Mouse (Mus musculus) neural tube, embryonic 15.5 days (tissue): Measurements from ENCODE around the gene Sgk2. TPM values are rescaled to one million over a fixed set of nuclear protein-coding genes. Genes with fewer than 3 reads are reported as not detected.

ENCODE experiments used
- ATAC-seq: fragments of 200-750 bp; cut with Nextera tagmentation; 2 replicates; pipeline ENCODE4 v1.8.0; 2017; ENCODE audit warnings: mild to moderate bottlenecking, moderate TSS enrichment, moderate library complexity; ENCODE audit not compliant: low FRiP score
- H3K27ac ChIP-seq: fragments of 300-500 bp; sonication (generic); replicated peaks from 2 replicates; pipeline ENCODE4 v1.5.1; 2015; ENCODE audit warnings: mild to moderate bottlenecking, inconsistent platforms
- H3K27me3 ChIP-seq: fragments of 300-500 bp; sonication (generic); replicated peaks from 2 replicates; pipeline ENCODE4 v1.6.1; 2015; ENCODE audit warnings: inconsistent platforms
- H3K36me3 ChIP-seq: fragments of 300-500 bp; sonication (generic); 2 replicates; pipeline ENCODE4 v1.6.1; 2015; ENCODE audit warnings: inconsistent platforms
- H3K4me1 ChIP-seq: fragments of 300-500 bp; sonication (generic); 2 replicates; pipeline ENCODE4 v1.6.1; 2015; ENCODE audit warnings: inconsistent platforms
- H3K4me2 ChIP-seq: fragments of 300-500 bp; sonication (generic); 2 replicates; pipeline ENCODE4 v1.6.1; 2015; ENCODE audit warnings: inconsistent platforms, mild to moderate bottlenecking, moderate library complexity
- H3K4me3 ChIP-seq: fragments of 300-500 bp; sonication (generic); replicated peaks from 2 replicates; pipeline ENCODE4 v1.5.1; 2015; ENCODE audit warnings: mild to moderate bottlenecking, inconsistent platforms
- H3K9ac ChIP-seq: fragments of 300-500 bp; sonication (generic); replicated peaks from 2 replicates; pipeline ENCODE4 v1.6.1; 2015; ENCODE audit warnings: mild to moderate bottlenecking, inconsistent platforms
- H3K9me3 ChIP-seq: fragments of 300-500 bp; sonication (generic); replicated peaks from 2 replicates; pipeline ENCODE4 v1.6.1; 2016; ENCODE audit warnings: inconsistent platforms
- WGBS: fragments of 180-500 bp; shearing (Covaris S2); methylation state at CpG from one replicate; pipeline ENCODE4 v1.1.7; 2015; ENCODE audit warnings: mixed read lengths; 5-methylcytosine and 5-hydroxymethylcytosine counted together
- polyA plus RNA-seq: library from polyadenylated mRNA; unstranded; fragments of >200 nt; fragmentation: Nextera tagmentation; extraction: Ambion mirVana; gene quantifications from 2 replicates; pipeline ENCODE4 v1.2.1, GENCODE M21; 2015

Gene Sgk2
- polyA plus RNA-seq, 1 experiment from 2014 or later: 0.13 TPM

GRCm38 (mm10) chr2:163061203-163062118, 74.3 kb downstream of the Sgk2 start:
- no peak for ATAC-seq
- WGBS: 83% methylated on average over 8 of the region's 8 CpGs
- no peak overlapping the region for H3K4me2 ChIP-seq
- H3K27ac ChIP-seq: no peak overlapping the region
- H3K9ac ChIP-seq: no peak overlapping the region
- no peaks in the 10 kb centered on the region for H3K27me3 ChIP-seq
- H3K4me3 ChIP-seq: no peak overlapping the region
- no peaks in the 10 kb centered on the region for H3K4me1 ChIP-seq
- H3K9me3 ChIP-seq: no peaks in the 10 kb centered on the region
- H3K36me3 ChIP-seq: no peaks in the 10 kb centered on the region

- H3K4me2 ChIP-seq: no peak overlapping the region
- H3K9me3 ChIP-seq: no peaks in the 10 kb centered on the region
- no peaks in the 10 kb centered on the region for H3K4me1 ChIP-seq
- no peak overlapping the region for H3K4me3 ChIP-seq
- H3K27me3 ChIP-seq: no peaks in the 10 kb centered on the region
- no peak for ATAC-seq
- no peaks in the 10 kb centered on the region for H3K36me3 ChIP-seq
- no peak overlapping the region for H3K27ac ChIP-seq
- WGBS: 56% methylated on average over 6 of the region's 6 CpGs
- no peak overlapping the region for H3K9ac ChIP-seq
Measured at GRCm38 (mm10) chr2:163062119-163062508, 75.0 kb downstream of the Sgk2 start.

Other genes starting within 250 kb of the Sgk2 start
- gene Srsf6, start 55.8 kb upstream of the Sgk2 start, polyA plus RNA-seq: 125 and 133 TPM in 2 replicates
- 3.6 and 6.0 TPM in 2 replicates for gene L3mbtl1, start 43.9 kb upstream of the Sgk2 start, polyA plus RNA-seq
- gene Ift52, start 30.0 kb downstream of the Sgk2 start, polyA plus RNA-seq: 32.7 and 37.9 TPM in 2 replicates
- gene Mybl2, start 67.4 kb downstream of the Sgk2 start, polyA plus RNA-seq: 2.8 and 9.3 TPM in 2 replicates
- not detected in 2 replicates for gene Gtsf1l, start 100.5 kb downstream of the Sgk2 start, polyA plus RNA-seq
- gene Tox2, start 215.8 kb downstream of the Sgk2 start, polyA plus RNA-seq: 20.8 and 23.4 TPM in 2 replicates